Mouse (Mus musculus): ENCODE results near the gene Ugp2.

Gene Ugp2

GRCm38 (mm10) chr11:21371122-21371806 lies at the start of gene Ugp2:
Ugp2 (minus strand) TSS chr11:21371201.
- DNase-seq = peak; percentile 95

GRCm38 (mm10) chr11:21414911-21415381 lies 43.9 kb upstream of the Ugp2 start:
- no peak for DNase-seq

GRCm38 (mm10) chr11:21406668-21407067 lies 35.7 kb upstream of the Ugp2 start:
- DNase-seq = no peak

GRCm38 (mm10) chr11:21406141-21406540 lies 35.1 kb upstream of the Ugp2 start:
- DNase-seq = no peak

GRCm38 (mm10) chr11:21403877-21404276 lies 32.9 kb upstream of the Ugp2 start:
- no peak for DNase-seq

- DNase-seq = no peak
Observed at GRCm38 (mm10) chr11:21402481-21403254, 31.7 kb upstream of the Ugp2 start.

- no peak for DNase-seq
Observed at GRCm38 (mm10) chr11:21401248-21401647, 30.2 kb upstream of the Ugp2 start.

- no peak for DNase-seq
Observed at GRCm38 (mm10) chr11:21399186-21399681, 28.2 kb upstream of the Ugp2 start.

- no peak for DNase-seq
Observed at GRCm38 (mm10) chr11:21398464-21398863, 27.5 kb upstream of the Ugp2 start.

GRCm38 (mm10) chr11:21386790-21387189 lies 15.8 kb upstream of the Ugp2 start:
- DNase-seq = no peak

GRCm38 (mm10) chr11:21374096-21374495 lies 3.1 kb upstream of the Ugp2 start:
- no peak for DNase-seq

- peak; percentile 36 for DNase-seq
Observed at GRCm38 (mm10) chr11:21370399-21371121, 441 bp downstream of the Ugp2 start.

GRCm38 (mm10) chr11:21369248-21370016 lies 1.6 kb downstream of the Ugp2 start:
- no peak for DNase-seq

GRCm38 (mm10) chr11:21368466-21368865 lies 2.5 kb downstream of the Ugp2 start:
- no peak for DNase-seq

GRCm38 (mm10) chr11:21363144-21363940 lies 7.7 kb downstream of the Ugp2 start:
- no peak for DNase-seq

- DNase-seq = no peak
Observed at GRCm38 (mm10) chr11:21351296-21351695, 19.7 kb downstream of the Ugp2 start.

- no peak for DNase-seq
Observed at GRCm38 (mm10) chr11:21348890-21349289, 22.1 kb downstream of the Ugp2 start.

- DNase-seq = no peak
Observed at GRCm38 (mm10) chr11:21346020-21346419, 25.0 kb downstream of the Ugp2 start.

- no peak for DNase-seq
Observed at GRCm38 (mm10) chr11:21343490-21343889, 27.5 kb downstream of the Ugp2 start.

GRCm38 (mm10) chr11:21339088-21339487 lies 31.9 kb downstream of the Ugp2 start:
- no peak for DNase-seq

- no peak for DNase-seq
Observed at GRCm38 (mm10) chr11:21337855-21338254, 33.1 kb downstream of the Ugp2 start.
